Mouse (Mus musculus) midbrain, postnatal 0 days (tissue): ENCODE measurements at regions not wholly inside any gene's neighbourhood (a gene's known extent, or its start where the extent isn't known, plus 50 kb on each side); places are given as distances from the start of the nearest gene placed in this dataset. TPM values are rescaled to one million over a fixed set of nuclear protein-coding genes. Genes with fewer than 3 reads are reported as not detected.
A peak's percentile ranks its signal among the peaks of the same experiment; 100 is the strongest.

Experiments used
- ATAC-seq: fragments of 200-750 bp; cut with Nextera tagmentation; 2 replicates; pipeline ENCODE4 v1.8.0; 2017; ENCODE audit warnings: moderate number of reproducible peaks, mild to moderate bottlenecking, moderate TSS enrichment, moderate library complexity; ENCODE audit not compliant: low FRiP score
- DNase-seq: peaks from one replicate; pipeline ENCODE4 v3.0.0-alpha.2; 2015; ENCODE audit warnings: low spot score
- H3K27ac ChIP-seq: fragments of 300-500 bp; sonication (generic); 2 replicates; pipeline ENCODE4 v1.5.1; 2014; ENCODE audit warnings: low read depth, mild to moderate bottlenecking, low read length, mixed read lengths
- H3K27me3 ChIP-seq: fragments of 300-500 bp; sonication (generic); 2 replicates; pipeline ENCODE4 v1.6.1; 2014; ENCODE audit warnings: low read length, control low read depth, mixed read lengths; ENCODE audit not compliant: insufficient read depth
- H3K36me3 ChIP-seq: fragments of 300-500 bp; sonication (generic); 2 replicates; pipeline ENCODE4 v1.6.1; 2014; ENCODE audit warnings: low read length, control low read depth, mixed read lengths; ENCODE audit not compliant: insufficient read depth
- H3K4me1 ChIP-seq: fragments of 300-500 bp; sonication (generic); 2 replicates; pipeline ENCODE4 v1.6.1; 2014; ENCODE audit warnings: mild to moderate bottlenecking, control low read depth, antibody characterized with exemption, low read length, mixed read lengths; ENCODE audit not compliant: insufficient read depth
- H3K4me2 ChIP-seq: fragments of 300-500 bp; sonication (generic); 2 replicates; pipeline ENCODE4 v1.6.1; 2014; ENCODE audit warnings: low read depth, mild to moderate bottlenecking, low read length, mixed read lengths; ENCODE audit not compliant: poor library complexity, severe bottlenecking
- H3K4me3 ChIP-seq: fragments of 300-500 bp; sonication (generic); 2 replicates; pipeline ENCODE4 v1.5.1; 2014; ENCODE audit warnings: low read depth, mild to moderate bottlenecking, low read length, moderate library complexity
- H3K9ac ChIP-seq: fragments of 300-500 bp; sonication (generic); replicated peaks from 2 replicates; pipeline ENCODE4 v1.6.1; 2014; ENCODE audit warnings: mild to moderate bottlenecking, low read length, moderate library complexity, mixed read lengths; ENCODE audit not compliant: poor library complexity, severe bottlenecking
- H3K9me3 ChIP-seq: fragments of 300-500 bp; sonication (generic); 2 replicates; pipeline ENCODE4 v1.6.1; 2016; ENCODE audit warnings: low read length, control low read depth
- CTCF ChIP-seq: IDR thresholded peaks from 2 replicates; pipeline ENCODE4 v1.5.1; 2016; ENCODE audit warnings: antibody characterized with exemption, mild to moderate bottlenecking
- WGBS: fragments of 180-500 bp; shearing (Covaris S2); extraction: QIAGEN DNeasy Blood & Tissue Kit; methylation state at CpG from one replicate; pipeline ENCODE4 v1.1.7; 2014; 5-methylcytosine and 5-hydroxymethylcytosine counted together
- microRNA-seq: library from miRNA; unstranded; fragments of <30 nt; microRNA quantifications from one replicate; pipeline ENCODE4, GENCODE M21; 2016; ENCODE audit warnings: borderline number of aligned reads

GRCm38 (mm10) chr14:100352961-100353452 is 68.5 kb upstream of the Klf12 start:
- DNase-seq (no peak), ATAC-seq (no peak)
- H3K9me3 ChIP-seq: no peaks in the 10 kb centered on the region
- 59% methylated on average over 4 of the region's 4 CpGs for WGBS
- no peaks in the 10 kb centered on the region for H3K27me3 ChIP-seq
- no peak overlapping the region for H3K9ac ChIP-seq
- no peak overlapping the region for H3K27ac ChIP-seq
- no peak overlapping the region for H3K4me2 ChIP-seq
- no peaks in the 10 kb centered on the region for H3K36me3 ChIP-seq
- H3K4me1 ChIP-seq: no peaks in the 10 kb centered on the region
- no peak overlapping the region for H3K4me3 ChIP-seq
- TF ChIP-seq CTCF: no peak

GRCm38 (mm10) chr14:100351004-100351403 is 66.5 kb upstream of the Klf12 start:
- no peaks in the 10 kb centered on the region for H3K36me3 ChIP-seq
- H3K4me3 ChIP-seq: no peak overlapping the region
- H3K9me3 ChIP-seq: no peaks in the 10 kb centered on the region
- H3K4me2 ChIP-seq: no peak overlapping the region
- 92% methylated on average over 7 of the region's 7 CpGs for WGBS
- H3K9ac ChIP-seq: no peak overlapping the region
- no peaks in the 10 kb centered on the region for H3K4me1 ChIP-seq
- ATAC-seq (no peak), DNase-seq (no peak)
- H3K27ac ChIP-seq: no peak overlapping the region
- H3K27me3 ChIP-seq: no peaks in the 10 kb centered on the region
- TF ChIP-seq CTCF: no peak

GRCm38 (mm10) chr14:100350021-100350790 is 65.7 kb upstream of the Klf12 start:
- no peak overlapping the region for H3K27ac ChIP-seq
- no peaks in the 10 kb centered on the region for H3K36me3 ChIP-seq
- no peak overlapping the region for H3K4me2 ChIP-seq
- TF ChIP-seq CTCF: no peak
- no peaks in the 10 kb centered on the region for H3K27me3 ChIP-seq
- no peaks in the 10 kb centered on the region for H3K4me1 ChIP-seq
- H3K4me3 ChIP-seq: no peak overlapping the region
- no peaks in the 10 kb centered on the region for H3K9me3 ChIP-seq
- DNase-seq: no peak
- H3K9ac ChIP-seq: no peak overlapping the region
- 80% methylated on average over 9 of the region's 9 CpGs for WGBS
- ATAC-seq: no peak

- H3K27ac ChIP-seq: no peak overlapping the region
- ATAC-seq: 0 out of 2 replicates have a peak, but pooled peaks have one; percentile 41
- WGBS: 83% methylated on average over 4 of the region's 4 CpGs
Measured at GRCm38 (mm10) chr14:100348336-100349164, 64.1 kb upstream of the Klf12 start.

GRCm38 (mm10) chr14:100336926-100337325 is 52.4 kb upstream of the Klf12 start:
- 91% methylated on average over 4 of the region's 4 CpGs for WGBS

More at GRCm38 (mm10) chr14:100348336-100349164, 64.1 kb upstream of the Klf12 start:
- Histone ChIP-seq H3K4me2 (no peak overlapping the region), H3K36me3 (no peaks in the 10 kb centered on the region), H3K27me3 (no peaks in the 10 kb centered on the region), H3K4me1 (no peaks in the 10 kb centered on the region), H3K9ac (no peak overlapping the region), H3K9me3 (no peaks in the 10 kb centered on the region), H3K4me3 (no peak overlapping the region)
- no peak for TF ChIP-seq CTCF
- peak; percentile 37 for DNase-seq

More at GRCm38 (mm10) chr14:100336926-100337325, 52.4 kb upstream of the Klf12 start:
- Histone ChIP-seq H3K27ac (no peak overlapping the region), H3K4me1 (no peaks in the 10 kb centered on the region), H3K36me3 (no peaks in the 10 kb centered on the region), H3K4me2 (no peak overlapping the region), H3K9ac (no peak overlapping the region), H3K4me3 (no peak overlapping the region), H3K9me3 (no peaks in the 10 kb centered on the region), H3K27me3 (no peaks in the 10 kb centered on the region)
- DNase-seq (no peak), ATAC-seq (no peak)
- no peak for TF ChIP-seq CTCF

Small RNA genes in the stretch of these regions (microRNA-seq; reads per million reads assigned to microRNA genes)
- gene Gm22401: not detected
